Comparison of ENCODE assay signal across 22 mouse cellular contexts in the genomic region with DNA sequence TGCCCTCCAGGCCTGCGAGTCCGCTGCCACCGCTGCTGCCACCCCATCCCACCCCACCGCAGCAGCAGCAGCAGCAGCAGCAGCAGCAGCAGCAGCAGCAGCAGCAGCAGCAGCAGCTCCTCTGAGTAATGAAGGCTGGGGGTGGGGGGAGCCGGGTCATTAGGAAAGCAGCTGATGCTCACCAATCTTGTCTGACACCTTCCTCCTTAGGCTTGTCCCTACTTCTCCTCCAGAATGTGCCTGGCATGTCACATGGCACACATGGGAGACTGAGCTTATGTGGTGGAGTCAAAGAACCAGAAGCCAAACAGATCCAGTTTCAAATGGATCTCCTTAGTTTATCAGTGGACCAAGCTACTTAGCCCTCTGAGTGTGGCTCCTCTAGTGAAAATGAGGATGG.
A peak's percentile ranks its signal among the peaks of the same experiment; 100 is the strongest.
DNase-seq lines count a peak whose midpoint lies in the region; ATAC-seq lines count a peak whose summit lies in the region.
"Had no signal": no experiment of that assay in that cellular context is flagged by ENCODE, and none has a peak within 500 bp of the region (broad histone marks: within the 10 kb centered on the region; RNA-seq: fewer than 3 reads in every experiment).

No protein-coding gene starts in this region.

- H3K36me3 ChIP-seq in hindbrain, embryonic 13.5 days = no peaks in the 10 kb centered on the region
- H3K36me3 ChIP-seq in hindbrain, embryonic 10.5 days = no peaks in the 10 kb centered on the region
- H3K36me3 ChIP-seq in neural tube, embryonic 13.5 days = no peaks in the 10 kb centered on the region
- H3K36me3 ChIP-seq: forebrain, embryonic 10.5 days; heart, embryonic 10.5 days; heart, embryonic 13.5 days had no signal

- H3K4me2 ChIP-seq in hindbrain, embryonic 13.5 days = no peak overlapping the region
- H3K4me2 ChIP-seq in neural tube, embryonic 13.5 days = no peak overlapping the region
- H3K4me2 ChIP-seq: forebrain, embryonic 13.5 days; heart, embryonic 13.5 days had no signal

- 55% methylated on average over 5 of the region's 5 CpGs for WGBS in hindbrain, embryonic 13.5 days
- 81% methylated on average over 5 of the region's 5 CpGs for WGBS in hindbrain, embryonic 10.5 days
- 68% methylated on average over 5 of the region's 5 CpGs for WGBS in neural tube, embryonic 13.5 days

- H3K27me3 ChIP-seq in hindbrain, embryonic 13.5 days = no peaks in the 10 kb centered on the region
- H3K27me3 ChIP-seq in hindbrain, embryonic 10.5 days (ENCODE audit: insufficient read depth, poor library complexity, severe bottlenecking) = no peaks in the 10 kb centered on the region; the same call in 1 of the 2 replicates
- no peaks in the 10 kb centered on the region for H3K27me3 ChIP-seq in neural tube, embryonic 13.5 days
- H3K27me3 ChIP-seq: forebrain, embryonic 13.5 days; heart, embryonic 13.5 days had no signal

- ATAC-seq in hindbrain, embryonic 13.5 days (ENCODE audit: low FRiP score) = peak; percentile 52
- ATAC-seq in neural tube, embryonic 13.5 days (ENCODE audit: low read depth) = peak; percentile 45; the same call in 1 of the 2 replicates
- ATAC-seq: CD4-positive, CD25-positive, alpha-beta regulatory T cell, adult 4 months; forebrain, embryonic 13.5 days; forebrain, embryonic 16.5 days had no signal

- H3K27ac ChIP-seq in hindbrain, embryonic 13.5 days = no peak overlapping the region
- H3K27ac ChIP-seq in hindbrain, embryonic 10.5 days = no peak overlapping the region
- H3K27ac ChIP-seq in neural tube, embryonic 13.5 days (replicated peaks) = no peak overlapping the region
- H3K27ac ChIP-seq: forebrain, embryonic 10.5 days; forebrain, embryonic 13.5 days; heart, adult 2 months; heart, embryonic 13.5 days had no signal

- no peak for DNase-seq in hindbrain, embryonic 10.5 days (ENCODE audit: low spot score)
- DNase-seq in neural tube, embryonic 10.5 days (ENCODE audit: extremely low spot score, low spot score) = no peak
- peak; percentile 6 for DNase-seq in mesoderm, embryonic 11.5 days (ENCODE audit: low read depth, low spot score)
- DNase-seq in urinary bladder, postnatal 36 days (ENCODE audit: low spot score in 2 of 2) = no peak
- DNase-seq: adrenal gland, adult 2 months; adrenal gland, postnatal 25 days; cerebellum, adult 18-20 months; cerebellum, adult 9-10 months; cerebellum, postnatal 14 days; gastrocnemius, postnatal 10 days; gastrocnemius, postnatal 36 days; heart, adult 2 months; heart, postnatal 14 days; heart, postnatal 4 days had no signal

- H3K9ac ChIP-seq in hindbrain, embryonic 13.5 days = peak overlapping the region; percentile 19; the same call in 1 of the 2 replicates
- H3K9ac ChIP-seq in neural tube, embryonic 13.5 days = no peak overlapping the region
- H3K9ac ChIP-seq: forebrain, embryonic 13.5 days; heart, embryonic 13.5 days had no signal

- H3K4me1 ChIP-seq in hindbrain, embryonic 13.5 days (replicated peaks) = peaks cover 20% of the 10 kb centered on the region
- no peaks in the 10 kb centered on the region for H3K4me1 ChIP-seq in hindbrain, embryonic 10.5 days (replicated peaks)
- peaks cover 19% of the 10 kb centered on the region for H3K4me1 ChIP-seq in neural tube, embryonic 13.5 days (replicated peaks)

- H3K9me3 ChIP-seq in hindbrain, embryonic 13.5 days = no peaks in the 10 kb centered on the region
- H3K9me3 ChIP-seq in hindbrain, embryonic 10.5 days = no peaks in the 10 kb centered on the region
- no peaks in the 10 kb centered on the region for H3K9me3 ChIP-seq in neural tube, embryonic 13.5 days
- H3K9me3 ChIP-seq: forebrain, embryonic 10.5 days; forebrain, embryonic 13.5 days; heart, embryonic 10.5 days; heart, embryonic 13.5 days had no signal

- no peak overlapping the region for H3K4me3 ChIP-seq in hindbrain, embryonic 13.5 days
- no peak overlapping the region for H3K4me3 ChIP-seq in hindbrain, embryonic 10.5 days
- H3K4me3 ChIP-seq in neural tube, embryonic 13.5 days = no peak overlapping the region
- H3K4me3 ChIP-seq: forebrain, embryonic 10.5 days; forebrain, embryonic 13.5 days; heart, adult 2 months; heart, embryonic 10.5 days; heart, embryonic 13.5 days had no signal
